Mouse (Mus musculus) thymus, postnatal 14 days (tissue): ENCODE data around the gene Mip.
"Not testable (repeated sequence)": the region's sequence is repeated elsewhere in the genome, so short reads cannot be mapped to it uniquely, and the experiment has no call there.

Experiments used
- DNase-seq: peaks from one replicate; pipeline ENCODE4 v3.0.0; 2021

Gene Mip

DNA sequence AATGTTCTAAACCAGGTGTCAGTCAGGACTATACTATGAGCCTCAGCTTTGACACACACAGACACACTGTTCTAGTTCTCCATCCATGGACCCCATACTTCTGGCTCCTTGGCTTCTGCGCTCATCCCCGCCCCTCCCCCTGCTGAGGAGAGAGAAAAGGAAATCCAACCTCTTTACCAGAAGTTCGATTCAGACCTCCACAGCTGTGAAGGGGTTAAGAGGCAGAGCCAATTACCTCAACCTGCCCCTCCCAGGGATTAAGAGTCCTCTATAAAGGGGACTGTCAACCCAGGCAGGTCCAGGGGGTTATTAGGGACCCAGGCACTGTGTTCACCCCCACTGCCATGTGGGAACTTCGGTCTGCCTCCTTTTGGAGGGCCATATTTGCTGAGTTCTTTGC, at the start of gene Mip:
TSS of gene Mip (plus strand) at position 301 of the 400 bp plus-strand sequence.
- DNase-seq, result no peak

DNA sequence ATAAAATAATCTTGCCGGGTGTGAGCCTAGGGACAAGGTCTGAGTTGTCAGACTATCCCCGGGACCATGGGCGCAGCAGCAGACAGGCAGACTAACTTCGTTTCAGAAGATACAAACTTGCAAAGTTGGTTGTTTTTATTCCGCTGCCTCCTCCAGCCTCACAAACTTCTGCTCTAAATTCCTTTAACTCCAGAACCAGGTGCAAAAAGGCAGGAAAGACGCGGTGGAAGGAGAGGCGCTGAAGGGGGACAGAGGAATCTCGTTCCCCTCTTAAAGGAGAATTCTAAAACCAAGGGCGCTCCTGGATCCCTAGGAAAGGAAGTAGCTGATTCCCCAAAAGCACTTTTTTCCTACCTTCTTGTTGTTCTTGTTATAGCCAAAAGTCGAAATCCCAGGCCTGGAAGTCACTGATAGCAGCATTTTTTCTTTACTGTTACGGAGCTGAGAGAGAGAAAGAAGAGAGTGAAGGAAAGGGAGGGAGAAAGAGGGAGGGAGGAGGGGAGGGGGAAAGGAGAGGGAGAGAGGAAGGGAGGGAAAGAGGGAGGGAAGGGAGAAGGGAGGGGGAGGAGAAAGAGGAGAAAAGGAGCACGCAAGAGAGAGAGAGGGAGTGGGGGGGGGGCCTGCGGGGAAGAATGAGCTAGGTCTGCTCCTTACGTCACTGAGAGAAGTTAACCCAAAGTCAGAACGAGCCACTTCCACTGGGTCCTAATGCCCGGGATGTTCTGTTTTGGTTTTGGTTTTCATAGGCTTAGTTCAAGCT, 49.5 kb upstream of the Mip start:
- DNase-seq, result peak; percentile 73

DNA sequence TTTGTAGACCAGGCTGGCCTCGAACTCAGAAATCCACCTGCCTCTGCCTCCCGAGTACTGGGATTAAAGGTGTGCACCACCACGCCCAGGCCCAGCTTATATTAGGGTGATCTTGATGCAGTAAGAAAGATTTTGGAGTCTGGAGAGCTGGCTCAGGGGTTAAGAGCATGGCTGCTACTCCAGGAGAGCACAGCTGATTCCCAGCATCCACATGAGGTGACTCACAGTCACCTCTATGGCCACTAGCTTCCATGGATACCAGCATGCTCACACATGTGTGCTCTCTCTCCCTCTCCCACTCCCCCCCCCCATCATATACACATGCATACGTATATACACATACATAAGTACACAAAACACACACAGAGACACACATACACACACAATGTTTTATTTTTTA, 48.3 kb upstream of the Mip start:
- DNase-seq, result no peak

DNA sequence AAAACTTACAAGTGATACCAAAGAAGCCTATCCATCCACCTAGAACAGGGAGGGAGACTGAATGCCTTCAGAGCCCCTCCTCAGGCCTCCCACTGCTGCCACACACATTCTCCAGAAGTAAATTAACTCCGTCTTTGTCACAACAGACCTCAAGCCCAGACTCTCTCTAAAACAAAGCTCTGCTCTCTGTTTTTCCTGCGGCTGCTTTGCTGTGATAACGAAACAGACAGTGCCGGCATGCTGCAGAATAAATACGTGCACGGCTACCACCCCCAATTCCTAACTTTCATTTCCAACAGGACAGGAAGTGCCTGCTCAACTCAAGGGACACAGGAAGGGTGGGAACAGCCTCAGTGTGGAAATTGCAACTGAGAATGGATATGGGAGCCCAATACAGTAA, 45.6 kb upstream of the Mip start, which contains the start of gene Rbms2:
TSS of gene Rbms2 (minus strand) at position 309 of the 400 bp plus-strand sequence.
- no peak for DNase-seq

DNA sequence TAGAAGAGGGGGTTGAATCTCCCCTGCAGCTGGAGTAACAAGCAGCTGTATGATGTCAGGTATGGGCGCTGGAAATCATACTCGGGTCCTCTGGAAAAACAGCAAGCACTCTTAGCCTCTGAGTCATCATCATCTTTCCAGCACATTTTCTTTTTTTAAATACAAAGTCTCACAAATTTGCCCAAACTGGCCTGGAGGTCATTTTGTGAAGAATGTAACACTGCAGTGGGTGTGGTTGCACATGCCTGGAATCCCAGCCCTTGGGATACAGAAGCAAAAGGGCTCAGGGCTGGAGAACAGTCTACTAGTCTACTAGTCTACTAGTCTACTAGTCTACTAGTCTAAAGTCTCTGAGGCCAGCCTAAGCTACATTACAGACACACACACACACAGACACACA, 41.3 kb upstream of the Mip start:
- no peak for DNase-seq

DNA sequence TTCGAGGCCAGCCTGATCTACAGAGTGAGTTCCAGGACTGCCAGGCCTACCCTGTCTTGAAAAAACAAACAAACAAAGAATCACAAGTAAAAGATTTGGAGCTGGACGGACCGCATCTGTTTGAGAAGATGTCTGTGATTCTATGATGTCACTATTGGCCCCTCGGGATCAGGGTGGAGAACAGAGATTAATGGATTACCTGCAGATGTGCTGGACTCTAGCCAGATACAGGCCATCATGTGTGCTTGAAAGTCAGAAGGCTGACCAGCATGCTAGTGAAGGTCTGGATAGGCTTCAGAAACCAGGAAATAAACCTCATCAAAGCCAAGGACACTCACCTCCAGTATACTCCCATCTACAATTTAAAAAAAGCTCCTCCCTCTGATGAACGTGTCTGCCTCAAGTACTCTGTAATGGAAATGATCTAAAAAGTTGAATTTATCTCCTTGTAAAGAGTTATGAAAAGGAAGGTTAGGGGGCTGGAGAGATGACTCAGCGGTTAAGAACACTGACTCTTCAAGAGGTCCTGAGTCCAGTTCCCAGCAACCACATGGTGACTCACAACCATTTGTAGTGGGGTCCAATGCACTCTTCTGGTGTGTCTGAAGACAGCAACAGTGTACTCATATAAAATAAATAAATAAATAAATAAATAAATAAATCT, 40.2 kb upstream of the Mip start:
- no peak for DNase-seq

DNA sequence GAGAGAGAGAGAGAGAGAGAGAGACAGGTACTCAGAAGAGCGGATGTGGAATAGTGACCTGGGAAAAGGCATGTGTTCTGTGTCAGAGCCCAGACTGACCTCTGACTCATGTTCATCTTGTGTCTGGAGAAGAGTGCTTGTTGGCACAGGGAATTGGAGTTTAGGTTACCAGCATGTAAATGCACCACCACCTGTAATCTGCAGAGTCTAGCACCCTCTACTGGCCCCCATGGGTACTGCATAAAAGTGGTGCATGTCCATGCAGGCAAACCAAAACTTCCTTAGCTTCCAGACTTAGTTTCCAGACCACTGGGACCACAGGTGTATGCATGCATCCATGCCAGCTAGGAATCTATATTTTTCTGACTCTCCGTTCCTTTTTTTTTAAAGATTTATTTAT, 39.7 kb upstream of the Mip start:
- DNase-seq, result peak; percentile 82

DNA sequence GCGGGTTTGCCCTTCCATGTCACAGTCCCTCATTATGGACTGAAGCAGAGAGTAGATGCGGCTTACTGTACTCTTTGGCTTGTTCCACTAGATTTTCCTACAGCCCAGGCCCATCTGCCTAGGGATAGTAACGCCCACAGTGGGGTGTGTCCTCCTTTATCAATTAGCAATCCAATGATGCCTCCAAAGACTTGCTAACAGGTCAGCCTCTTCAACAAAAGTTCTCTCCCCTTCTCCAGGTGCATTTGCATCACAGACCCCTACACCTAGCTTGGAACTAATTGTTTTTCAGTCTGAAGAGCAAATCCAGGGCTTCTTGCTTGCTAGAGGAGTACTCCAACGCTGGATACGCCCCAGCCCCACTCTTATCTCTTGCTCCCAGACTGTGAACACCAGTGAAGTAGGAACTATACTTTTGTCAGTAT, 38.4 kb upstream of the Mip start:
- DNase-seq, result no peak

DNA sequence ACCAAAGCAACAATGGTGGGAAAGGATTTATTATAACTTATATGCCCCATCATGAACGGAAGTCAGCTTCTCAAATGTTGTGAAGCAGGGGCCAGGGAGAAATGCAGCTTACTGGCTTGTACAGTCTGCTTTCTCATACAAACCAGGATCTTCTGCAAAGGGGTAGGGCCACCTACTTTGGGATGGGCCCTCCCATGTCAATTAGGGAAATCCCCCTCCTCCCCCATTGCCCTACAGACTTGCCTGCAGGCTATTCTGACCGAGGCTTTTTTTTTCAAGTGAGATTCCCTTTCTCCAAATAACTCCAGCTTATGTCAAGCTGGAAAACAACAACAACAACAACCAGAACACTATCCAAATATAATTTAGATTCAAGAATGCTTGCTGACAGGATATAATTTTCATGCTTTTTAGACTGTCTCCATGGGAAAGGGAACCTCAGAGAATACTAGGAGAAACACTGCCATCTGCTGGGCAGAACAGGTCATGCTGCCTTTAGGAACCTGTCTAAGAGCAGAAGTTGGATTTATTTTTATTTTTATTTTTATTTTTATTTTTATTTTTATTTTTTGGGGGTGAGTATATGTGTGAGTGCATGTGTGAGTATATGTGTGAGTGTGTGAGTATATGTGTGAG, 37.3 kb upstream of the Mip start:
- DNase-seq, result peak; percentile 79

DNA sequence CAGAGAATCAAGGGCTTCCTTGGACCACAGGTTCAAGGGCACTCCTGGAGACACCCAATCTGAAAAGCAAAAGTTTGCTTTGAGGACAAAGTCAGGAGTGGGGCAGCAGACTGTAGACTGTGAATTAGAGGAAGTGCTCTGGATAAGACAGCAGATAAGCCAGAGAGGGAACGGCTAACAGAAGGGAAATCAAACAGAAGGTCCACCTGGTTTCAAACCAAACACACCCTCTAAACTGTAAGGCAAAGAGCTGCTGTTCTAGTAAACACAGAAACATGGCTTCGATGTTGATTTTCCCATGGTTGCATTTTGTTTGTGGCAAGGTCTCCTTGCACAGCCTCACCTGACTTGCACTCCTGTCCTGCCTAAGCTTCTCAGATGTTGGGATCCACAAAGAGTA, 34.2 kb upstream of the Mip start:
- no peak for DNase-seq

DNA sequence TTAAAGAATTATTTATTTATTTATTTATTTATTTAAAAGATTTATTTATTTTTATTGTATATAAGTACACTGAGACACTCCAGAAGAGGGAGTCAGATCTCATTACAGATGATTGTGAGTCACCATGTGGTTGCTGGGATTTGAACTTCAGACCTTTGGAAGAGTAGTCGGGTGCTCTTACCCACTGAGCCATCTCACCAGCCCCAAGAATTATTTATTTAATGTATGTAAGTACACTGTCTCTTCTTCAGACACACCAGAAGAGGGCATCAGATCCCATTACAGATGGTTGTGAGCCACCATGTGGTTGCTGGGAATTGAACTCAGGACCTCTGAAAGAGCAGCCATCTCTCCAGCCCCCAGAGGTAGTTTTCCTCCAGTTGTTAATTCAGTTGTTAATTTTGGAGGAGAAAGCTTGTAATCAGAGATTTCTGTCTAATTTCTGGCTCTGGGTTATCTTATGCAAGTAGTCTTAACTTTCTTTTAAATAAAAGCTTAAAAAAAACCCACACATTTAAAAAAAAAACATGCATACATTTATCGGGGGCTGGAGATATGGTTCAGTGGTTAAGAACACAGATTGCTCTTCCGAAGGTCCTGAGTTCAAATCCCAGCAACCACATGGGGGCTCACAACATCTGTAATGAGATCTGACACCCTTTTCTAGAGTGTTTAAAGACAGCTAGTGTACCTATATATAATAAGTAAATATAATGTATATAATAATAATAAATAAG, 33.4 kb upstream of the Mip start:
- DNase-seq, result not testable (repeated sequence)

DNA sequence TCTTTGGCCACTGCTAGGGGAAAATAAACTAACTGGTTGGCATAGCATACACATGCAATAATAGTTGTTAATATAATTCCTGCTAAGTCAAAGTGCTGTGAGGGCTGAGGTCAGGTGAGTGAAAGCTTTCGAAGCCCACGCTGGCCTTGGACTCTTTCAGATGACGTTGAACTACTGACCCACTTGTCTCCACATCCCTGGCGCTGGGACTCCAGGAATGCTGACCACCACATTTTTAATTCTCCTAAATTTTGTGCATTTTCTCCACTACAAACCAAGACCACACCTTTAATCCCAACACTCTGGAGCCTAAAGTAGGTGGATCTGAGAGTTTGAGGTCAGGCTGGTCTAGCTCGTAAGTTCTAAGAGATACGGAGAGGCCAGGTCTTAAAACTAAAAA, 32.5 kb upstream of the Mip start:
- no peak for DNase-seq

DNA sequence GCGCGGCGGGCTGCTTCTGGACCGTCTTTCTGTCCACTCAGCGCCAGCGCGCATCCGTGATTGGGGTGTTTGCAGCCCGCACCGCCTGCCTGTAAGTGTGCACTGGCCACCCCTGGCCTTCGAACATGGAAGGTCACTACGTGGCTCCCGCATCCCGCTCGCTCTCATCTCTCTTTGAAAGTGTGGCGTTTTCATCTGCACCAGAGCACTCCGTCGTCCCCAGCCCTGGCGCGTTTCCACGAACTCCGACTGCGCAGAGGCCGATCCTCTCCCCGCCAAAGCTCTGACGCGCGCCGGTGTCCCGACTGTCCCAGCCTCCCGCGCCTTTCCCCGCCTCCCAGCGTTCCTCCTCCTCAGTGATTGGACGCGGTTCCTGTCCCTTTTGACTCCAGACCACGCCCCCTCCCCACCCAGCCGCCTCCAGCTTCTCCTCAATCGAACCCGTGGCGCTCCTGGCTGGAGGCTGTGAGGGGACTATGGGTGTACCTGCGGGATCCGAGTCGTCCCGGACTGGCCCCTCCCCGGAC, 31.6 kb upstream of the Mip start, which contains the start of gene Gls2:
TSS of gene Gls2 (plus strand) at position 434 of the 527 bp plus-strand sequence.
- peak; percentile 97 for DNase-seq

DNA sequence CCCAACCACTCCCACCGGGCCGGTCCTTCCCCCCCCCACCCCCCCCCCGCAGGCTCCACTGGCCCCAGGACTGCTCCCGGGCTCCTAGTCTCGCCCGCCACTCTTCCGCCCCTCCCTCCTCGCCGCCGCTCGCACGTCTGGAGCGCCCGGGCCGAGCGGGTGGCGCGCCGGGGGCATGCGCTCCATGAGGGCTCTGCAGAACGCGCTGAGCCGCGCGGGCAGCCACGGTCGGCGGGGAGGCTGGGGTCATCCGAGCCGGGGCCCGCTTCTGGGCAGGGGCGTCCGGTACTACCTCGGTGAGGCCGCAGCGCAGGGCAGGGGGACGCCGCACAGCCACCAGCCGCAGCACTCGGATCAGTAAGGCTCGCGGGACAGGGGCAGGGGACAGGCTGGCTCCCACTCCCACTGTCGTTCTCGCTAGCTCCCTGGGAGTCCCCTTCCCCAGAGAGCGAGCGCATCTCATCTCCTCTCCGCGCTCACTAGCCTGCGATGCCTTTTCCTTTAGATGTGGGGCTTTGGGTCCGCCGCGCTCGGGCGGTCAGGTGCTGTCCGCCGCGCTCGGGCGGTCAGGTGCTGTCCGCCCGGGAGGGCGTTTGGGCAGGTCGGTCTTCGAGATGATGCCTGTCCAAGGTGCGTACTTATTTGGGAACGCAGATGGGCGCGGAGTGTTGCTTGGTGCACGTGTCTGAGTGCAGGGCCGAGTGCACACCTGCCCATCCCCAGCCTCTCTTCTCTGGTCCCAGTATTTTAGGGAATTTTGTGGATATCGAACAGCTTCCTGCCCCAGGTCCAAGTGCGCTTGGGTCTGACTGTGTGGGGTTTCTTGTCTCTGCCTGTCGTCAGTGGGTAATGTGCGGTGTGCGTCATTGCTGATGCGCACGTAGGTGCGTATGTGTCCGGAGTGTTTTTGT, 30.8 kb upstream of the Mip start:
- DNase-seq, result no peak

DNA sequence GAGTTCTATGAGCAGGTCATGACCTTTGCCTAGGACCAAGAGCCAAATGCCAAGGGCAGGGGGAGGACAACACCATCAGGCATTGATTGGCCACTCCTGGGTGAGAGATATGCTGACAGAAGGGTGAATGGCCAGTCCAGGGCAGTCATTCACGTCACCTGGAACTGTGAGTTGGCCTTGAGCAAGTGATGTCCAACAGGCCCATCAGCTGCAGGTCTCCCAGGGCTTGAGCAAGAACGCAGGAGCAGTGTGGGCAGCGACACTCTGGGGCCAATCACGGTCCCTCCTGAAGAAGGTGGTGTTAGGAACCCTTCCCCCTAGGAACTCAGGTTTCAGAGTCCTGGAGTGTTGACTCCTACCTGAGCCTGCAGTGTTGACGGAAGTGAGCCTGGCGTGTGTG, 23.8 kb upstream of the Mip start:
- no peak for DNase-seq

DNA sequence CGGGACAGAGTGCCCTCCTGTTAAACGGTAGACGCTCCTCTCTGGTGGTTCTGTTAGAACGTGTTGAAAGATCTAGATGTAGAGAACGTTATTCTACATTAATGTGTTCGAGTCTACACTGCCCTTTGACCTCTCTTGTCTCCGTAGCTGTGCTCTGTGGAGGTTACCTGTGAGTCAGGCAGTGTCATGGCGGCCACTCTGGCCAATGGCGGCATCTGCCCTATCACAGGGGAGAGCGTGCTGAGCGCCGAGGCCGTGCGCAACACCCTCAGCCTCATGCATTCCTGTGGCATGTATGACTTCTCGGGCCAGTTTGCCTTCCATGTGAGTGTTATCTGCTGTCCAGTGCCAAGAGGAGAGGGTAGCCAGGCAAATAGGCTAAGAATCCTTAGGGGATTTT, 20.7 kb upstream of the Mip start:
- DNase-seq, result no peak

DNA sequence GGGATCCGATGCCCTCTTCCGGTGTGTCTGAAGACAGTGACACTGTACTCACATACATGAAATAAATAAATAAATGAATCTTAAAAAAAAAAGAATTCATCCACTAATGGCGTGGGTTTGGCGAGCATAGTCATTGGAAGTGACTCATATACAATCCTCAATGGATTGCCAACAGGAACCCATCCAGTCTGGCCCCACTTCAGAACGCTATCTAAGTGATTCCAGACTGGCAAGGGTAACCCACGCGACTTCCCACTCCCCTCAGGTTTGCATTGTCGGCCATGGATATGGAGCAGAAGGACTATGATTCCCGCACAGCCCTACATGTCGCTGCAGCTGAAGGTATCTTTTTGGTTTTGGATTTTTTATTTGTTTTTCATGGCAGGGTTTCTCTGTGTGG, 17.3 kb upstream of the Mip start:
- no peak for DNase-seq

DNA sequence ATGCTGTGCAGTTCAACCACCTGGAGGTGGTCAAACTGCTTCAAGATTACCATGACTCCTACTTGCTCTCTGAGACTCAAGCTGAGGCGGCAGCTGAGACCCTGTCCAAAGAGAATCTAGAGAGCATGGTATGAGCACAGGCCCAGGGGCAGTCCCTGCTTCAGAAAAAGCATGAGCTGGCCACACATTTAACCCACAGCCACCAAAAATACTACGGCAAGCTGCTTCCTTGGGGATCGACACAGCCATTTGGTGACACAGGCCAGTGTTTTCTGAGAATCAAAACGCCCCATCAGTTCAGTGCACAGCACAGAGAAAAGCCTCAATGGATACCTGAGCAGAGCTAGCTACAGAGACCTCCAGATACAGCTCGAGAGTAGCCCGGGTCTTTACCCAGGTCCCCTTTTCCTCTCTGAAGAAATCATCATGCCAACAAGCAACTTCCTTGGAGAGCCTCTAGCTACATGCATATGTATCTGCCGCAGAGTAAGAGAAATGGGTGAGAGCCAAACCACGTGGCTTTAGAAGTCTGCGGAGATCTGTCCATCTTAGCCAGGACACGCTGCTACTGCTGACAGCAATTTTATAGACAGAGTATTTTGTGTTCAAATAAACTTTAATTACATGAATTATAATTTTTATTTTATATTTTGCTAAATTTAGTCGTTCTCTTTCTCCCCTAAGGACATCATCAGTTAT, 16.2 kb upstream of the Mip start:
- DNase-seq, result no peak

DNA sequence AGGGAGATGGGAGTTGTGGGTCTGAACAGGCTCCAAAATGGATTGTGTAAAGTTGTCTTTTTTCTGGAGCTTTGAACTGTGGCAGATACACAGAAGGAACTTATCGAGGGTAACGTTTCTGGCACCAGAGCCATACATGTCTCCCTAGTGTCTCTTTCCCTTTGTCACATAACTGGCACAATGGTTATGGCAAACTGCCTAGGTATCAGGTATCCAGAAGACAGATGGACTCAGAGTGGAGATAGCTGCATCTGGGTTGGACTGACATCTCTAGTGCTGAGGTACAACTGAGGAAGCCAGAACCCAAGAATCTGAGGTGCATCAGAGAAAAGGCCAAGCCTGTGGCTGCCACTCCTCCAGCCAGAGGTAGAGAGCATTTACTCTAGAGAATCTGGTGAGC, 15.5 kb upstream of the Mip start:
- DNase-seq, result no peak

DNA sequence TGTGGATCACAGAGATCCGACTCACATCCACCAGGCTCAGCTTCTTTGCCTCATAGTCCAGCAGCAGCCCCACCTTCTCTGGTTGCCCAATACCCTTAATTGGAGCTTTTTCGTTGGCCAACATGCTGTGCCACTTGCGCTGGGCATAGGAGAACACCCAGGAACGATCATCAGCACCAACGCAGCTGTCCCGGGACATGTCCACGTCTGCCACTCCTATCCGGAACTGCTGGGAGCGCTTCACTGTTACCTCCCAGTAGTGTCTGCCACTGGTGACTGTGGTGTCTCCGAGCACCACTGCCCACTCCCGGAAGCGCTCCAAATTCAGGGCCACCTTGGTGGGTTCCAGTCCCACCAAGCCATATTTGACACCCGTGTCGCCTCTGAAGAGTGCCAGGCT, 14.7 kb upstream of the Mip start:
- peak; percentile 28 for DNase-seq

DNA sequence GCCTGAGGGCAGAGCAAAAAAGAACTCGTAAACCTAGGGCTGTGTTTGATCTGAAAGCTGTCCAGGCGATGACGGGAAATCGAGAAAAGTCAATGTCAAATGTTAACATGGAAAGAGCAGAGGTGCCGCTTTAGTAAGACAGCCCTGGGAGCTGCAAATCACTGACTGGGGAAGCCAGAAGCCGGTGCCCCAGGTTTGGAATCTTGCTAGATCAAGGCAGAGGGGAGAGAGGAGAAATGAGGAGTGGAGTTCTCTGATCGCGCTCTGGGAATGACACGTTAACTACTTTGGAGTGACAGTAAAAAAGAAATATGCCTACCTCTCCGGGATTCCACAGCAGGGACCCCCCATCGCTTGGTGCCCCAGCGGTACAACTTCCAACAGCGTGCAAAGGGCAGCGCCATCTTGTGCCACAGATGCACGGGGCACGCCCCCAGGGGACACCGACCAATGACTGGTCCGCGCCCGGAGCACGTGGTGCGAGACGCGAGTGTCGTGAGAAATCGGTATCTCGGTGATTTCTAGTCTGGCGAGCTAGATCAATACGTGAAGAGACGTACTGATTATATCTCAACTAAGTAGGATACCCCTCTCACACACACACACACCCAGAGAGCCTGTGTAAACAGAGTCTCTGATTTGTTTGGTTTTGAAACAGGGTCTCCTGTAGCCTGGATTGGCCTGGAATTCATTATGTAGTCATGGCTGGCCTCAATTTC, 14.1 kb upstream of the Mip start, which contains the start of gene Spryd4:
TSS of gene Spryd4 (minus strand) at position 418 of the 719 bp plus-strand sequence.
- peak; percentile 91 for DNase-seq
